Mouse (Mus musculus) bone marrow, adult 2 months (tissue): Measurements from ENCODE around the gene Celf6.
A peak's percentile ranks its signal among the peaks of the same experiment; 100 is the strongest.

Experiments used
- CTCF ChIP-seq: fragments of 200-500 bp; IDR thresholded peaks from 2 replicates; pipeline ENCODE4 v1.5.1; 2011; ENCODE audit warnings: low read length, control low read depth; ENCODE audit not compliant: control insufficient read depth, insufficient read depth
- POLR2A ChIP-seq: fragments of 200-500 bp; IDR thresholded peaks from 2 replicates; pipeline ENCODE4 v1.6.1; 2011; ENCODE audit warnings: low read depth, mild to moderate bottlenecking, control low read depth, low read length, borderline replicate concordance; ENCODE audit not compliant: control insufficient read depth

- TF ChIP-seq POLR2A (peak; percentile 86), CTCF (no peak)
Measured at GRCm38 (mm10) chr9:59616622-59617306, 39.0 kb downstream of the Celf6 start, which contains the start of gene Parp6.
